Mouse (Mus musculus): ENCODE data around the gene Ephx4. TPM values are rescaled to one million over a fixed set of nuclear protein-coding genes. Genes with fewer than 3 reads are reported as not detected.

Ephx4 gene
- polyA plus RNA-seq, 1 experiment from 2014 or later: 1.5 TPM

DNA sequence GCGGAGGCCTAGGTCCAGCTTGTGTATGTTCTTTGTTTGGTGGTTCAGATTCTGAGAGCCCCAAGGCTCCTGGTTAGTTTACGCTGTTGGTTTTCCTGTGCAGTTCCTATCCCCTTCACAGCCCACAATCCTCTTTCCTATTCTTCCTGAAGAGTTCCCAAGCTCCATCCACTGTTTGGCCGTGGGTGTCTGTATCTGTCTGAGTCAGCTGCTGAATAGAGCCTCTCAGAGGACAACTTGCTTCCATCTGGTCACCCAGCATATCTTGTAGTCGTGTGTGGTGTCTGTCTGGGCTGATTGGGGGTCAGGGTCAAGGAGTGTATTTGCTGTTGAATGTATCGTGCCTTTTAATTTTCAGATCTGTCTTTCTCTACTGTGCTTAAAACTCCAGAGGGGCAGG, 39.3 kb downstream of the Ephx4 start:
- no peaks in the 10 kb centered on the region for H3K9me3 ChIP-seq (replicated peaks; ENCODE audit: control insufficient read depth, low read length)
- H3K4me2 ChIP-seq (ENCODE audit: low read depth, low read length): no peak overlapping the region
- H3K4me3 ChIP-seq (ENCODE audit: low read length): no peak overlapping the region
- peaks cover 7% of the 10 kb centered on the region for H3K4me1 ChIP-seq (ENCODE audit: control insufficient read depth, insufficient read depth, low read length)
- no peaks in the 10 kb centered on the region for H3K27me3 ChIP-seq (ENCODE audit: control insufficient read depth, insufficient read depth, low read length)
- H3K9ac ChIP-seq (ENCODE audit: low read length): no peak overlapping the region
- ATAC-seq (replicated peaks; ENCODE audit: extremely low read depth, insufficient read depth, low FRiP score): no peak
- H3K27ac ChIP-seq (ENCODE audit: low read length): no peak overlapping the region
- H3K36me3 ChIP-seq (ENCODE audit: control insufficient read depth, insufficient read depth): no peaks in the 10 kb centered on the region
- 72% methylated on average over 5 of the region's 5 CpGs for WGBS

DNA sequence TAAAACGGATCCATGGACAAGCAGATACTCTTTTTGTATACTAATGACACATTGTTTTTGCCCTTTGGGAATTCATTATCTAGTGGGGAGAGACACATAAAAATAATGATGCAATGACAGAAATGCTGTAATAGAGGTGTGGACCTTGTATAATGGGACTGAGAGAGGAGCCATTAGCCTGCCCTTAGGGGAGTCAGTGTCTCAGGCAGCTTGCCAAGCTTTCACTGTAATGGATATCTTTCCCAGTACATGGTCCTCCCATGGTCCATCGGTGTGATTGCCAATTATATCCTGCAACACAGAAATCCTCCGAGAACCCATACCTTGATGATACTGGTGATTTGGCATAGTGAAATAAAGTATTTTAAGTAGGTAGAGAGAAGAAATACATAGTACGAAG, 41.7 kb downstream of the Ephx4 start:
- no peaks in the 10 kb centered on the region for H3K4me1 ChIP-seq (ENCODE audit: control insufficient read depth, insufficient read depth, low read length)
- no peak overlapping the region for H3K4me3 ChIP-seq (ENCODE audit: low read length)
- no peaks in the 10 kb centered on the region for H3K9me3 ChIP-seq (replicated peaks; ENCODE audit: control insufficient read depth, low read length)
- H3K36me3 ChIP-seq (ENCODE audit: control insufficient read depth, insufficient read depth): no peaks in the 10 kb centered on the region
- no peak overlapping the region for H3K4me2 ChIP-seq (ENCODE audit: low read depth, low read length)
- H3K27me3 ChIP-seq (ENCODE audit: control insufficient read depth, insufficient read depth, low read length): no peaks in the 10 kb centered on the region
- H3K9ac ChIP-seq (ENCODE audit: low read length): no peak overlapping the region
- WGBS: 81% methylated on average over 4 of the region's 4 CpGs
- no peak overlapping the region for H3K27ac ChIP-seq (ENCODE audit: low read length)
- no peak for ATAC-seq (replicated peaks; ENCODE audit: extremely low read depth, insufficient read depth, low FRiP score)

DNA sequence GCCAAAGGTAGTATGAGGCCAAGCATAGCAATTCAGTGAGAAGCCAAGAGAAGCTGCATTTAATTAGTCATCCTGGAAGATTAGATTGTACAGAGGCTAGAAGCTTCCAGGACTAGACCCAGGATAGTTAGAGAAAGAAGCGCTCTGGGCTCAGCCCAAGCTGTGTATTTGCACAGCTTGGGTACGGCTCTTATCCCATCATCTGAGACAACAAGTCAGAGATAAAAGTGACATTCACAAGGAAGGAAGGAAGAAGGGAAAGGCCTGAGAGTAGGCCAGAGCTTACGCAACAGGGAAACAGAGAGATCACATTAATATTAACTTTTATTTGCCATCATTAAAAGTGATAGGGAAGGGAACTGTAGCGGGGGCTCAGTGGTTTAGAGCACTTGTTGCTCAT, 45.4 kb downstream of the Ephx4 start:
- no peak overlapping the region for H3K4me3 ChIP-seq (ENCODE audit: low read length)
- 71% methylated on average over 4 of the region's 4 CpGs for WGBS

DNA sequence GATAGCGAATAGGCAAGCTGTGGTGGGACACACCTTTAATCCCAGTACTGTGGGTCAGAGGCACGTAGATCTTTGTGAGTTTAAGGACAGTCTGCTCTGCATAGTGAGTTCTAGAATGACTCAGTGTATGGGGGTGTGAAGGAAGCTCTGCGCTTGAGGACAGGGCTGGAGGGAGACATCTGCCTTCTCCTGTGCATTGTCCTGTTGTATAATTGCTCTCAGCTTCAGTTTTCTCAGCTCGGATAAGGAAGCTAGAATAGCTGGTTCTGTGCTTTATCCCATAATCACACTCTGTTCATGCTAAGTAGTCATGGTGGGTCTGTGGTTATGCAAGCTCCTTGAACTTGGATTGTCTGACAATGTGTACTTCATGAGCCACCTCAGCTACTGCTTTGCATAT, 46.2 kb downstream of the Ephx4 start:
- no peaks in the 10 kb centered on the region for H3K27me3 ChIP-seq (ENCODE audit: control insufficient read depth, insufficient read depth, low read length)
- no peak overlapping the region for H3K27ac ChIP-seq (ENCODE audit: low read length)
- H3K36me3 ChIP-seq (ENCODE audit: control insufficient read depth, insufficient read depth): no peaks in the 10 kb centered on the region; the same call in 1 of the 2 replicates
- no peak for ATAC-seq (replicated peaks; ENCODE audit: extremely low read depth, insufficient read depth, low FRiP score)
- H3K9ac ChIP-seq (ENCODE audit: low read length): no peak overlapping the region
- no peak overlapping the region for H3K4me2 ChIP-seq (ENCODE audit: low read depth, low read length)
- no peaks in the 10 kb centered on the region for H3K9me3 ChIP-seq (replicated peaks; ENCODE audit: control insufficient read depth, low read length)
- 86% methylated on average over 4 of the region's 4 CpGs for whole genome bisulfite sequencing
- no peak overlapping the region for H3K4me3 ChIP-seq (ENCODE audit: low read length)
- H3K4me1 ChIP-seq (ENCODE audit: control insufficient read depth, insufficient read depth, low read length): no peaks in the 10 kb centered on the region

More for the DNA sequence above, 45.4 kb downstream of the Ephx4 start:
- Histone ChIP-seq H3K4me2 (ENCODE audit: low read depth, low read length) (no peak overlapping the region), H3K27ac (ENCODE audit: low read length) (no peak overlapping the region), H3K4me1 (ENCODE audit: control insufficient read depth, insufficient read depth, low read length) (no peaks in the 10 kb centered on the region), H3K9me3 (replicated peaks; ENCODE audit: control insufficient read depth, low read length) (no peaks in the 10 kb centered on the region), H3K9ac (ENCODE audit: low read length) (no peak overlapping the region), H3K36me3 (ENCODE audit: control insufficient read depth, insufficient read depth) (no peaks in the 10 kb centered on the region; the same call in 1 of the 2 replicates), H3K27me3 (ENCODE audit: control insufficient read depth, insufficient read depth, low read length) (no peaks in the 10 kb centered on the region)
- ATAC-seq (replicated peaks; ENCODE audit: extremely low read depth, insufficient read depth, low FRiP score): no peak

DNA sequence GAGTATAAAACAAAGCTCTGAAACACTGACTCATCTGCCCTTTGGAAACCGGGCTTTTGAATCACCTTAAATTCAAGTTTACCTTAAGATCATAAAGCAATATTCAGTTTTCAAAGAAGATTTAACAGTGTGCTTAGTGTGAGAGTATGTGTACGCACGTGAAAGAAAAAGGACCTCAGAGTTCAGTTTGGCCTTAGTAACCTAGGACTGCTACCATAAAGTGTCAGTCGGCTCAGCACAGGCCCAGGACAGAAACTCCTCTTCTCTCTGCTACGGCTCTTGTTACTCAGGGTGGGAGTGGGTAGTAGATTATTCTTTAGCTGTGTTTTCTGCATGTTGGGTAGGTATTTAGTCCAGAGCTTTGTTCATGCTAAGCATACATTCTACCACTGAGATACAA, 47.1 kb downstream of the Ephx4 start:
- Histone ChIP-seq H3K9ac (ENCODE audit: low read length) (no peak overlapping the region), H3K4me1 (ENCODE audit: control insufficient read depth, insufficient read depth, low read length) (no peaks in the 10 kb centered on the region), H3K4me3 (ENCODE audit: low read length) (no peak overlapping the region), H3K27ac (ENCODE audit: low read length) (no peak overlapping the region), H3K4me2 (ENCODE audit: low read depth, low read length) (no peak overlapping the region), H3K36me3 (ENCODE audit: control insufficient read depth, insufficient read depth) (no peaks in the 10 kb centered on the region; the same call in 1 of the 2 replicates), H3K27me3 (ENCODE audit: control insufficient read depth, insufficient read depth, low read length) (no peaks in the 10 kb centered on the region), H3K9me3 (replicated peaks; ENCODE audit: control insufficient read depth, low read length) (no peaks in the 10 kb centered on the region)
- ATAC-seq (replicated peaks; ENCODE audit: extremely low read depth, insufficient read depth, low FRiP score): no peak
- WGBS: 88% methylated on average over 5 of the region's 5 CpGs

DNA sequence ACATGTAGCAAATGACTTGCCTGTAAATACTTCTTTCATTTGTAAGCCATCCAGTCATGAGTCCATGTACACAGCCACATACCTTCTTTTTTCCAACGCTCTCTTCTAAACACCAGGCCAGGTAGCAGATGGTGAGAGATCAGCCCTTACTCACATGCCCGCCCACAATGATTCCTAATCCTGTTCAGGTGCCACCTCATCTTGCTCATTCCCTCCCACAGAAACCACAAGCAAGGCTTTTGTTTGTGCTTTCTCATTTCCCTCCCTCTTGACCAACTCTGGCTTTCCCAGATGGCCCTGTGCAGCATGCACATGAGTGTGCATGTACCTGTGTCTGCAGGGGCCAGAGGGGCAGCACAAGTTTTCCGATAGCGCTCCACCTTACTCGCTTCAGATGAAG, 47.8 kb downstream of the Ephx4 start:
- no peak for ATAC-seq (replicated peaks; ENCODE audit: extremely low read depth, insufficient read depth, low FRiP score)
- Histone ChIP-seq H3K4me1 (ENCODE audit: control insufficient read depth, insufficient read depth, low read length) (no peaks in the 10 kb centered on the region), H3K4me3 (ENCODE audit: low read length) (no peak overlapping the region), H3K36me3 (ENCODE audit: control insufficient read depth, insufficient read depth) (no peaks in the 10 kb centered on the region; the same call in 1 of the 2 replicates), H3K9ac (ENCODE audit: low read length) (no peak overlapping the region), H3K9me3 (replicated peaks; ENCODE audit: control insufficient read depth, low read length) (no peaks in the 10 kb centered on the region), H3K4me2 (ENCODE audit: low read depth, low read length) (no peak overlapping the region), H3K27me3 (ENCODE audit: control insufficient read depth, insufficient read depth, low read length) (no peaks in the 10 kb centered on the region), H3K27ac (ENCODE audit: low read length) (no peak overlapping the region)
- 92% methylated on average over 5 of the region's 5 CpGs for WGBS

DNA sequence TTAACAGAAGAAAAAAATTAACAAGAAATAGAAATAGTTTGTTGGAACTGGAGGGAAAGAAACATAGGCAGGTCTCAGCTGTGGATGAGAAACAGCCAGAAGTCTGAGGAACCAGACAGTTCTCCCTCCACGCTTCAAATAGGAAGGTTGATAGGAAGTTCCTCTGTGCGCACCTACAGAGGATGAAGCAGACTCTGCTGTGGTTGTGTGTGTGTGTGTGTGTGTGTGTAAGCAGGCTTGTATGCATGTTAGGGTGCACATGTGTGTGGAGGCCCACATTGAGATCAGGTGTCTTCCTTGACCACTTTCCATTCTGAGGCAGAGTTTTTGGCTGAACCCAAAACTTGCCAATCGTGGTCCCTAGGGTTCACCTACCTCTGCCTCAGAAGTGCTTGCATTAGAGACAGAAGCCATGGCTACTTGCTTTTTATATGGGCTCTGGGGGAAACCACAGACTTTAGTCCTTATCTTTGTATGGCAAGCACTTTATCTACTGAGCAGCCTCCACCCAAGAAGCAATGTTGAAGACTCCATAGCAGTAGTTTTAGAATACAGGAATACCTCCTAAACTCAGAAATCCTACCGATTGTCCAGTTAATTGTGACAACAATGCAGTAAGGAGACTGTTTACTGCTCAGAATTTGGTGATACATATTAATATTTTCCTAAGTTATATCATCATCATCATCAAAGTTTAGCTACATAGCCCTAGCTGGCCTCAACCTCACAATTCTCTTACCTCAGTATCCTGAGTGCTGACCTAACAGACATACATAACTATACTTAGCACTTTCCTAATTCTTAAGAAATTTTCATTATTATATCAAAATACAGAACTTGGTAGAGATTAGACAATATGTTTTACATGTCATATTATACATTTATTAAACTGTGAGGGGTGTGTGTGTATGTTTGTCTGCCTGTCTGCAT, 59.9 kb downstream of the Ephx4 start:
- Histone ChIP-seq H3K27ac (ENCODE audit: low read length) (no peak overlapping the region), H3K27me3 (ENCODE audit: control insufficient read depth, insufficient read depth, low read length) (no peaks in the 10 kb centered on the region), H3K4me1 (ENCODE audit: control insufficient read depth, insufficient read depth, low read length) (peaks cover 10% of the 10 kb centered on the region), H3K4me3 (ENCODE audit: low read length) (no peak overlapping the region), H3K36me3 (ENCODE audit: control insufficient read depth, insufficient read depth) (no peaks in the 10 kb centered on the region; the same call in 1 of the 2 replicates), H3K4me2 (ENCODE audit: low read depth, low read length) (no peak overlapping the region), H3K9ac (ENCODE audit: low read length) (no peak overlapping the region), H3K9me3 (replicated peaks; ENCODE audit: control insufficient read depth, low read length) (no peaks in the 10 kb centered on the region)
- WGBS: 86% methylated on average over 4 of the region's 4 CpGs
- ATAC-seq (replicated peaks; ENCODE audit: extremely low read depth, insufficient read depth, low FRiP score): no peak

DNA sequence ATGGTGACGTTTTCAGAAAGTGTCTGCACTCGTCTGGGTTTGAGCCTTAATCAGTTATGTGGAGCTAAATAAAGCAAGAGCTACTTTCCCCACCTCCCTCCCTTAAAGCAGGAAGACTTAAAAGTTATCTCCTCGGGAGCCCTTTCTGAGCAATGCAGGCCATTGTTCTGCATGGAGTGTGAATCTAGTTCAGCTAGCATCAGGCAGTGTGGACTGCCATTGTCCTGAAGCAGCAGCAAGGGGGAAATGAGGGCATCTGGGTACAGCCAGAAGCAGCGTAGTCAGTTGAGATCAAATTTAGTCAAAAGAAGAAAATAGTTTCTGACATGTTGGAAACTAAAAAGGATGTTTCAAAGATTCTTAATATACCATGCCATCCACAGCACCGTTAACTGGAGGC, 64.0 kb downstream of the Ephx4 start:
- Histone ChIP-seq H3K9me3 (replicated peaks; ENCODE audit: control insufficient read depth, low read length) (no peaks in the 10 kb centered on the region), H3K4me3 (ENCODE audit: low read length) (no peak overlapping the region), H3K36me3 (ENCODE audit: control insufficient read depth, insufficient read depth) (no peaks in the 10 kb centered on the region), H3K9ac (ENCODE audit: low read length) (no peak overlapping the region), H3K27me3 (ENCODE audit: control insufficient read depth, insufficient read depth, low read length) (no peaks in the 10 kb centered on the region), H3K4me2 (ENCODE audit: low read depth, low read length) (no peak overlapping the region), H3K4me1 (ENCODE audit: control insufficient read depth, insufficient read depth, low read length) (peaks cover 10% of the 10 kb centered on the region), H3K27ac (ENCODE audit: low read length) (peak overlapping the region; percentile 56)
- no peak for ATAC-seq (replicated peaks; ENCODE audit: extremely low read depth, insufficient read depth, low FRiP score)
- WGBS: 22% methylated on average over 5 of the region's 5 CpGs

DNA sequence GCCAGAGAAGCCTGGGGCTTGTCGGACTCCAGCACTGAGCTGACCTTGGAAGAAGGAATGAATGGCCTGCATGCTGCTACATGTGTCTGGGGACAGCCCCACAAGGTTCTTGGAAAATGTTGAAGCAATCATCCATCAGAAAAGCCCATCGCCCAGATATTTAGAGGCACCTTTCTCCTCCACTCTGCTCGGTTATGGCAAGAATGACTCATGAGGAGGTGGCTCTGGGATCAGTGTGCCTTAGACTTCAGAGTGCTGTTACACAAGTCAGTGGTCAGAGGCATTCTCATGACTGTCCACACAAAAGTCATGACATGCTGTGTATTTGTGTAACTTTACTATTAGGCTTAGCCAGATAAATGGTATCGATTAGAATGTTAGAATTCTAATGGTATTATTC, 64.6 kb downstream of the Ephx4 start:
- Histone ChIP-seq H3K36me3 (ENCODE audit: control insufficient read depth, insufficient read depth) (no peaks in the 10 kb centered on the region), H3K9ac (ENCODE audit: low read length) (no peak overlapping the region), H3K4me1 (ENCODE audit: control insufficient read depth, insufficient read depth, low read length) (peaks cover 10% of the 10 kb centered on the region), H3K4me3 (ENCODE audit: low read length) (no peak overlapping the region), H3K4me2 (ENCODE audit: low read depth, low read length) (no peak overlapping the region), H3K9me3 (replicated peaks; ENCODE audit: control insufficient read depth, low read length) (no peaks in the 10 kb centered on the region), H3K27me3 (ENCODE audit: control insufficient read depth, insufficient read depth, low read length) (no peaks in the 10 kb centered on the region), H3K27ac (ENCODE audit: low read length) (peak overlapping the region; percentile 56)
- WGBS: 63% methylated on average over 4 of the region's 4 CpGs
- no peak; the same call in 1 of the 2 replicates for ATAC-seq (replicated peaks; ENCODE audit: extremely low read depth, insufficient read depth, low FRiP score)
